Mouse (Mus musculus): ENCODE measurements around the gene 4930556J24Rik. TPM values are rescaled to one million over a fixed set of nuclear protein-coding genes. Genes with fewer than 3 reads are reported as not detected.
"Not testable (repeated sequence)": the region's sequence is repeated elsewhere in the genome, so short reads cannot be mapped to it uniquely, and the experiment has no call there.

The 4930556J24Rik gene
- polyA plus RNA-seq (2015; fragmentation: Nextera tagmentation; extraction: Ambion mirVana) = not detected in 2 replicates

GRCm38 (mm10) chr11:3976678-3977077 is at the start of gene 4930556J24Rik:
Gene 4930556J24Rik, minus strand, starts transcription at chr11:3976778.
- Histone ChIP-seq H3K4me3 (ENCODE audit: low read depth, low read length) (no peak within 1 kb of the TSS), H3K36me3 (replicated peaks; ENCODE audit: insufficient read depth, low read length) (peaks cover 73% of the 10 kb centered on the region), H3K9me3 (ENCODE audit: low read length) (no peaks in the 10 kb centered on the region), H3K4me1 (ENCODE audit: insufficient read depth) (no peaks in the 10 kb centered on the region), H3K27me3 (ENCODE audit: insufficient read depth, low read length) (no peaks in the 10 kb centered on the region), H3K4me2 (ENCODE audit: low read depth, low read length) (no peak within 1 kb of the TSS), H3K9ac (replicated peaks) (no peak within 1 kb of the TSS), H3K27ac (ENCODE audit: low read depth) (no peak within 1 kb of the TSS)
- no peak for TF ChIP-seq EP300 (IDR thresholded peaks at IDR 0.05; ENCODE audit: low read depth)
- no peak for TF ChIP-seq CTCF (IDR thresholded peaks at IDR 0.05; ENCODE audit: low read depth)
- DNase-seq (no peak), ATAC-seq (no peak)
- WGBS (ENCODE audit: insufficient replicate concordance) = 83% methylated on average over 6 of the region's 6 CpGs

- no peaks in the 10 kb centered on the region for H3K36me3 ChIP-seq (replicated peaks; ENCODE audit: insufficient read depth, low read length)
- H3K9me3 ChIP-seq (ENCODE audit: low read length) = no peaks in the 10 kb centered on the region
- no peaks in the 10 kb centered on the region for H3K4me1 ChIP-seq (ENCODE audit: insufficient read depth)
- no peak overlapping the region for H3K27ac ChIP-seq (ENCODE audit: low read depth)
- peak; percentile 10 for DNase-seq
- TF ChIP-seq CTCF (IDR thresholded peaks at IDR 0.05; ENCODE audit: low read depth) = no peak
- no peak for TF ChIP-seq EP300 (IDR thresholded peaks at IDR 0.05; ENCODE audit: low read depth)
- H3K27me3 ChIP-seq (ENCODE audit: insufficient read depth, low read length) = no peaks in the 10 kb centered on the region
- WGBS (ENCODE audit: insufficient replicate concordance) = 51% methylated on average over 2 of the region's 2 CpGs
- no peak for ATAC-seq
- H3K4me3 ChIP-seq (ENCODE audit: low read depth, low read length) = no peak overlapping the region
- H3K4me2 ChIP-seq (ENCODE audit: low read depth, low read length) = no peak overlapping the region
- no peak overlapping the region for H3K9ac ChIP-seq (replicated peaks)
Measured at GRCm38 (mm10) chr11:4023321-4023720, 46.7 kb upstream of the 4930556J24Rik start.

- H3K9me3 ChIP-seq (ENCODE audit: low read length); H3K4me2 ChIP-seq (ENCODE audit: low read depth, low read length); H3K36me3 ChIP-seq (replicated peaks; ENCODE audit: insufficient read depth, low read length); H3K4me1 ChIP-seq (ENCODE audit: insufficient read depth); H3K4me3 ChIP-seq (ENCODE audit: low read depth, low read length); ATAC-seq; H3K27me3 ChIP-seq (ENCODE audit: insufficient read depth, low read length); H3K9ac ChIP-seq (replicated peaks); H3K27ac ChIP-seq (ENCODE audit: low read depth): not testable (repeated sequence)
- 70% methylated on average over 13 of the region's 13 CpGs for WGBS (ENCODE audit: insufficient replicate concordance)
- DNase-seq = peak; percentile 11
Measured at GRCm38 (mm10) chr11:4022111-4022510, 45.5 kb upstream of the 4930556J24Rik start.

- not testable (repeated sequence) for H3K4me3 ChIP-seq (ENCODE audit: low read depth, low read length); H3K4me1 ChIP-seq (ENCODE audit: insufficient read depth); ATAC-seq; DNase-seq; H3K9ac ChIP-seq (replicated peaks); H3K9me3 ChIP-seq (ENCODE audit: low read length); H3K27me3 ChIP-seq (ENCODE audit: insufficient read depth, low read length); H3K36me3 ChIP-seq (replicated peaks; ENCODE audit: insufficient read depth, low read length); H3K27ac ChIP-seq (ENCODE audit: low read depth); H3K4me2 ChIP-seq (ENCODE audit: low read depth, low read length)
- WGBS (ENCODE audit: insufficient replicate concordance) = 83% methylated on average over 14 of the region's 14 CpGs
Measured at GRCm38 (mm10) chr11:4015796-4016195, 39.2 kb upstream of the 4930556J24Rik start.

- no peaks in the 10 kb centered on the region for H3K36me3 ChIP-seq (replicated peaks; ENCODE audit: insufficient read depth, low read length)
- TF ChIP-seq EP300 (IDR thresholded peaks at IDR 0.05; ENCODE audit: low read depth) = no peak
- TF ChIP-seq CTCF (IDR thresholded peaks at IDR 0.05; ENCODE audit: low read depth) = no peak
- DNase-seq = peak; percentile 8
- no peaks in the 10 kb centered on the region for H3K27me3 ChIP-seq (ENCODE audit: insufficient read depth, low read length)
- H3K9me3 ChIP-seq (ENCODE audit: low read length) = peaks cover 3% of the 10 kb centered on the region; the same call in 1 of the 2 replicates
- no peaks in the 10 kb centered on the region for H3K4me1 ChIP-seq (ENCODE audit: insufficient read depth)
- no peak for ATAC-seq
- WGBS (ENCODE audit: insufficient replicate concordance) = 79% methylated on average over 1 of the region's 1 CpGs
- no peak overlapping the region for H3K27ac ChIP-seq (ENCODE audit: low read depth)
- H3K4me3 ChIP-seq (ENCODE audit: low read depth, low read length) = no peak overlapping the region
- H3K4me2 ChIP-seq (ENCODE audit: low read depth, low read length) = no peak overlapping the region
- no peak overlapping the region for H3K9ac ChIP-seq (replicated peaks)
Measured at GRCm38 (mm10) chr11:4012616-4013015, 36.0 kb upstream of the 4930556J24Rik start.

- Histone ChIP-seq H3K27ac (ENCODE audit: low read depth) (no peak overlapping the region), H3K36me3 (replicated peaks; ENCODE audit: insufficient read depth, low read length) (no peaks in the 10 kb centered on the region), H3K4me1 (ENCODE audit: insufficient read depth) (no peaks in the 10 kb centered on the region), H3K4me3 (ENCODE audit: low read depth, low read length) (no peak overlapping the region), H3K9me3 (ENCODE audit: low read length) (no peaks in the 10 kb centered on the region; the same call in 1 of the 2 replicates), H3K4me2 (ENCODE audit: low read depth, low read length) (no peak overlapping the region), H3K9ac (replicated peaks) (no peak overlapping the region), H3K27me3 (ENCODE audit: insufficient read depth, low read length) (no peaks in the 10 kb centered on the region)
- TF ChIP-seq EP300 (IDR thresholded peaks at IDR 0.05; ENCODE audit: low read depth) (no peak), CTCF (IDR thresholded peaks at IDR 0.05; ENCODE audit: low read depth) (peak; percentile 63)
- WGBS (ENCODE audit: insufficient replicate concordance) = 76% methylated on average over 3 of the region's 3 CpGs
- DNase-seq (no peak), ATAC-seq (no peak)
Measured at GRCm38 (mm10) chr11:4006462-4006861, 29.9 kb upstream of the 4930556J24Rik start.

GRCm38 (mm10) chr11:4005220-4005805 is 28.7 kb upstream of the 4930556J24Rik start:
- no peak for TF ChIP-seq CTCF (IDR thresholded peaks at IDR 0.05; ENCODE audit: low read depth)
- TF ChIP-seq EP300 (IDR thresholded peaks at IDR 0.05; ENCODE audit: low read depth) = no peak
- H3K9me3 ChIP-seq (ENCODE audit: low read length) = no peaks in the 10 kb centered on the region
- H3K4me3 ChIP-seq (ENCODE audit: low read depth, low read length) = no peak overlapping the region
- H3K4me1 ChIP-seq (ENCODE audit: insufficient read depth) = no peaks in the 10 kb centered on the region
- WGBS (ENCODE audit: insufficient replicate concordance) = 37% methylated on average over 5 of the region's 5 CpGs
- DNase-seq (peak; percentile 8), ATAC-seq (no peak)
- no peak overlapping the region for H3K27ac ChIP-seq (ENCODE audit: low read depth)
- no peak overlapping the region for H3K4me2 ChIP-seq (ENCODE audit: low read depth, low read length)
- H3K36me3 ChIP-seq (replicated peaks; ENCODE audit: insufficient read depth, low read length) = no peaks in the 10 kb centered on the region
- no peak overlapping the region for H3K9ac ChIP-seq (replicated peaks)
- H3K27me3 ChIP-seq (ENCODE audit: insufficient read depth, low read length) = no peaks in the 10 kb centered on the region

All from liver, postnatal 0 days (tissue).